Mouse (Mus musculus) hematopoietic multipotent progenitor cell, adult 10-12 weeks (in vitro differentiated cells): ENCODE results near the gene Cabs1. TPM values are rescaled to one million over a fixed set of nuclear protein-coding genes. Genes with fewer than 3 reads are reported as not detected.

Experiments used
- polyA plus RNA-seq: library from polyadenylated mRNA; stranded (reverse); fragments of >175 nt; gene quantifications from 2 replicates; pipeline ENCODE4 v1.2.3, GENCODE M21; 2012; ENCODE audit warnings: low replicate concordance

The Cabs1 gene
- not detected in 2 replicates for polyA plus RNA-seq

GRCm38 (mm10) chr5:87979139-87979538, at the start of gene Cabs1:
TSS of gene Cabs1 (plus strand) at chr5:87979439.

GRCm38 (mm10) chr5:87969201-87969600, 10.0 kb upstream of the Cabs1 start, which contains the start of the genes 2310003L06Rik and Gm28434:
TSS of gene 2310003L06Rik (plus strand) at chr5:87969459.
TSS of gene Gm28434 (plus strand) at chr5:87969517.

GRCm38 (mm10) chr5:88002249-88002648, 23.0 kb downstream of the Cabs1 start, which contains the start of gene Smr3a:
TSS of gene Smr3a (plus strand) at chr5:88002549.

Other genes starting within 250 kb of the Cabs1 start
- not detected in 2 replicates for gene Csn1s2a, start 204.9 kb upstream of the Cabs1 start, polyA plus RNA-seq
- not detected in 2 replicates for gene Csn1s2b, start 171.4 kb upstream of the Cabs1 start, polyA plus RNA-seq
- not detected in 2 replicates for gene Prr27, start 153.8 kb upstream of the Cabs1 start, polyA plus RNA-seq
- not detected in 2 replicates for gene Odam, start 94.4 kb upstream of the Cabs1 start, polyA plus RNA-seq
- 0.15 TPM in 1 of 2 replicates, not detected in the other for gene Csn3, start 53.9 kb upstream of the Cabs1 start, polyA plus RNA-seq
- not detected in 2 replicates for gene 2310003L06Rik, start 10.0 kb upstream of the Cabs1 start, polyA plus RNA-seq
- gene Gm28434, start 9.9 kb upstream of the Cabs1 start, polyA plus RNA-seq, result not detected in 2 replicates
- gene Smr3a, start 23.1 kb downstream of the Cabs1 start, polyA plus RNA-seq, result not detected in 2 replicates
- gene Smr2, start 107.1 kb downstream of the Cabs1 start, polyA plus RNA-seq, result not detected in 2 replicates
- not detected in 2 replicates for gene Gm11116, start 132.1 kb downstream of the Cabs1 start, polyA plus RNA-seq
- gene Gm11115, start 174.7 kb downstream of the Cabs1 start, polyA plus RNA-seq, result not detected in 2 replicates